Mouse (Mus musculus) c-Kit-positive CD71-negative TER-119-negative erythroid progenitor cells, embryonic 14.5 days (primary cell): ENCODE results near the gene Zswim3.
A peak's percentile ranks its signal among the peaks of the same experiment; 100 is the strongest.
"Not testable (repeated sequence)": the region's sequence is repeated elsewhere in the genome, so short reads cannot be mapped to it uniquely, and the experiment has no call there.

Experiments
- DNase-seq: peaks from one replicate; pipeline ENCODE4 v3.0.0-alpha.2; 2013; ENCODE audit warnings: low read depth

Zswim3 gene

GRCm38 (mm10) chr2:164781876-164782275, 23.0 kb upstream of the Zswim3 start:
- DNase-seq: no peak

- no peak for DNase-seq
Observed at GRCm38 (mm10) chr2:164783926-164784581, 20.8 kb upstream of the Zswim3 start.

GRCm38 (mm10) chr2:164784869-164785420, 20.0 kb upstream of the Zswim3 start:
- DNase-seq: no peak

- peak; percentile 39 for DNase-seq
Observed at GRCm38 (mm10) chr2:164785481-164786387, 19.2 kb upstream of the Zswim3 start, which contains the start of gene Snx21. Gene Snx21 (plus strand): TSS chr2:164785823.

GRCm38 (mm10) chr2:164786388-164786885, 18.5 kb upstream of the Zswim3 start:
- DNase-seq: no peak

- DNase-seq: no peak
Observed at GRCm38 (mm10) chr2:164787032-164787431, 17.9 kb upstream of the Zswim3 start.

- no peak for DNase-seq
Observed at GRCm38 (mm10) chr2:164787779-164788178, 17.1 kb upstream of the Zswim3 start.

- no peak for DNase-seq
Observed at GRCm38 (mm10) chr2:164788411-164788810, 16.5 kb upstream of the Zswim3 start.

GRCm38 (mm10) chr2:164790451-164790850, 14.4 kb upstream of the Zswim3 start:
- DNase-seq: no peak

- no peak for DNase-seq
Observed at GRCm38 (mm10) chr2:164791841-164792261, 13.0 kb upstream of the Zswim3 start.

- DNase-seq: no peak
Observed at GRCm38 (mm10) chr2:164792400-164793190, 12.3 kb upstream of the Zswim3 start.

GRCm38 (mm10) chr2:164793236-164793635, 11.7 kb upstream of the Zswim3 start:
- DNase-seq: peak; percentile 51

GRCm38 (mm10) chr2:164793772-164794171, 11.1 kb upstream of the Zswim3 start:
- no peak for DNase-seq

- peak; percentile 82 for DNase-seq
Observed at GRCm38 (mm10) chr2:164794293-164794692, 10.6 kb upstream of the Zswim3 start.

GRCm38 (mm10) chr2:164795868-164796267, 9.0 kb upstream of the Zswim3 start:
- DNase-seq: no peak

- not testable (repeated sequence) for DNase-seq
Observed at GRCm38 (mm10) chr2:164798554-164798953, 6.3 kb upstream of the Zswim3 start.

GRCm38 (mm10) chr2:164800252-164801004, 4.5 kb upstream of the Zswim3 start:
- no peak for DNase-seq

GRCm38 (mm10) chr2:164803201-164803920, 1.5 kb upstream of the Zswim3 start:
- no peak for DNase-seq

- DNase-seq: no peak
Observed at GRCm38 (mm10) chr2:164803921-164804313, 981 bp upstream of the Zswim3 start.

GRCm38 (mm10) chr2:164805332-164805718, 427 bp downstream of the Zswim3 start:
- DNase-seq: no peak
